Mouse (Mus musculus) gastrocnemius, postnatal 4 days (tissue): ENCODE measurements around the gene Gm17018. TPM values are rescaled to one million over a fixed set of nuclear protein-coding genes. Genes with fewer than 3 reads are reported as not detected.

Experiments
- DNase-seq, 2 experiments: peaks; one replicate each; pipeline ENCODE4 v3.0.0; 2021 to 2022; ENCODE audit warnings: low spot score in 2 of 2, mixed read lengths in 2 of 2
- total RNA-seq, 2 experiments: library from RNA; stranded (reverse); gene quantifications; 2 replicates each; pipeline ENCODE4 v1.2.3; 2021

Gene Gm17018
- total RNA-seq, 2 experiments from 2014 or later = 13.1 to 13.6 TPM

- no peak for DNase-seq
These were observed 26.4 kb downstream of the Gm17018 start for GRCm38 (mm10) chr19:45586850-45587249.

GRCm38 (mm10) chr19:45587509-45588292 lies 27.3 kb downstream of the Gm17018 start:
- DNase-seq = no peak

- DNase-seq = no peak
These were observed 29.3 kb downstream of the Gm17018 start for GRCm38 (mm10) chr19:45589761-45590160.

GRCm38 (mm10) chr19:45591704-45592103 lies 31.3 kb downstream of the Gm17018 start:
- peak in 1 of 2 experiments; percentile 65 for DNase-seq

GRCm38 (mm10) chr19:45592916-45593315 lies 32.5 kb downstream of the Gm17018 start:
- DNase-seq = no peak

- DNase-seq = no peak
These were observed 33.7 kb downstream of the Gm17018 start for GRCm38 (mm10) chr19:45594079-45594478.

- no peak for DNase-seq
These were observed 35.1 kb downstream of the Gm17018 start for GRCm38 (mm10) chr19:45595481-45595880.

- no peak for DNase-seq
These were observed 35.6 kb downstream of the Gm17018 start for GRCm38 (mm10) chr19:45596019-45596418.

- DNase-seq = no peak
These were observed 36.0 kb downstream of the Gm17018 start for GRCm38 (mm10) chr19:45596434-45596833.

GRCm38 (mm10) chr19:45597106-45597505 lies 36.7 kb downstream of the Gm17018 start:
- DNase-seq = no peak

- DNase-seq = no peak
These were observed 42.2 kb downstream of the Gm17018 start for GRCm38 (mm10) chr19:45602606-45603005.

GRCm38 (mm10) chr19:45606701-45607100 lies 46.3 kb downstream of the Gm17018 start:
- no peak for DNase-seq

GRCm38 (mm10) chr19:45607479-45607878 lies 47.1 kb downstream of the Gm17018 start:
- DNase-seq = no peak

- DNase-seq = no peak
These were observed 48.4 kb downstream of the Gm17018 start for GRCm38 (mm10) chr19:45608648-45609339.

GRCm38 (mm10) chr19:45610823-45611222 lies 50.4 kb downstream of the Gm17018 start:
- no peak for DNase-seq

GRCm38 (mm10) chr19:45614375-45614774 lies 54.0 kb downstream of the Gm17018 start:
- no peak for DNase-seq

- no peak for DNase-seq
These were observed 54.5 kb downstream of the Gm17018 start for GRCm38 (mm10) chr19:45614928-45615327.

GRCm38 (mm10) chr19:45615415-45616213 lies 55.2 kb downstream of the Gm17018 start:
- DNase-seq = no peak

GRCm38 (mm10) chr19:45616214-45616518 lies 55.8 kb downstream of the Gm17018 start:
- DNase-seq = no peak

- DNase-seq = no peak
These were observed 56.3 kb downstream of the Gm17018 start for GRCm38 (mm10) chr19:45616735-45617134.

- no peak for DNase-seq
These were observed 57.8 kb downstream of the Gm17018 start for GRCm38 (mm10) chr19:45618184-45618583.
